Mouse (Mus musculus) Patski (cell line): ENCODE results near the gene Ctnnd1. TPM values are rescaled to one million over a fixed set of nuclear protein-coding genes. Genes with fewer than 3 reads are reported as not detected.

Source experiments
- ATAC-seq: fragments of 100-300 bp; one replicate; pipeline ENCODE4 v1.8.0; 2021
- CTCF ChIA-PET: fragments of 350-600 bp; sonication (Branson Sonifier 250); formaldehyde crosslinking; loops from one replicate; lab custom pipeline; 2022; ENCODE audit warnings: inconsistent platforms; lab: Charles Lee
- POLR2A ChIA-PET: fragments of 350-600 bp; sonication (Branson Sonifier 250); formaldehyde crosslinking; loops from one replicate; lab custom pipeline; 2022; ENCODE audit warnings: antibody characterized with exemption, inconsistent platforms; lab: Charles Lee
- DNase-seq: peaks from one replicate; pipeline ENCODE4 v3.0.0-alpha.2; 2011; ENCODE audit warnings: low read depth, low spot score
- H3K27me3 ChIP-seq: fragments of 371-371 bp; one replicate; pipeline ENCODE4 v1.5.1; 2021
- CTCF ChIP-seq: fragments of 100-300 bp; IDR thresholded peaks from one replicate; pipeline ENCODE4 v1.5.1; 2021
- in situ Hi-C: fragments of 300-500 bp; cut with MboI; formaldehyde crosslinking; loops from 3 replicates; pipeline ENCODE4 v1.11.1; 2018; ENCODE audit warnings: low pct_unique_long_range_greater_than_20kb, mixed read lengths
- polyA plus RNA-seq: library from polyadenylated mRNA; unstranded; gene quantifications from one replicate; pipeline ENCODE4 v1.2.3, GENCODE M21; 2021

Ctnnd1 gene
- polyA plus RNA-seq, 1 experiment from 2014 or later, result 102 TPM

DNA sequence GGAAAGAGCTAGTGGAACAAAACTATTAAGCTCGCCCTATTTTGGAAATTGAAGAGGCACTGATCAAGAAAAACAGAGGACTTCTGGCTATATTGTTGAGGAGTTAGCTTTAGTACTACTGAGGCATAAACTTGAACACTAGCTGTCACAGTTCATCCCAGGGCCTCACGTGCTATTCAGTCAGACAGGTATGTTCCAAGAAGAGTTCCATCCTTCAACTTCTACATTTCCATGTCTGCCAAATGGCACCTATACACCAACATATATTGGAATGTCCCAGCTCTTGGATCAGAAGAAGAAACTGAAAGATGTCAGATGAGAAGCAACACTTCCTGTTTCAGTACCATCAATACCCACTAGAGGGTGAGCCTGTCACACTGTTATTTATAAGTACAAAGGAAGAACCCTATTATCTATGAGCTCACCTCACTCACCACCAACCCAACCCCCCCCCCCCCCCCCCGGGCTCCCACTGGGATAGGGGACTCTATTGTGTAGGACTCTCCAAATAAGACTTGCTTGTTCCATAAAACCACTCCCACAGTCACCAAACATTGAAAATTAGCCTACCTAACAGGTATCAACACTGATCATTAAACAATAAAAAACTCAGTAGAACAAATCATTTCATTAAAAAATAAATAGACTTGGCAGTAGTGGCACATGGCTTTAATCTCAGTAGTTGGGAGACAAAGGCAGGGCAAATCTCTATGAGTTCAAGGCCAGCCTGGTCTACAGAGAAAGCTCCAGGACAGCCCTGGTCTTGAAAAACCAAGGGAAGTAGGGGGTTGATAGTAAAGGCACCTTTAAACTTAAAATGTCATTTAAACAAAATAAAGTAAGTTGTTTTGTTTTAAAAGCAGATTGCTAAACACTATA, 32.7 kb downstream of the Ctnnd1 start:
- peak; percentile 66 for TF ChIP-seq CTCF
- DNase-seq, result no peak
- H3K27me3 ChIP-seq, result no peaks in the 10 kb centered on the region
- POLR2A ChIA-PET, result interaction anchor here (0.6 to 1.6 kb wide), 3 partner anchors 32 to 137 kb away, joined by 3 to 4 read pairs (median 3); partner anchors contain the start of gene Ctnnd1
- CTCF ChIA-PET, result interaction anchor here (0.6 to 5.1 kb wide), 24 partner anchors 8 to 161 kb away, joined by 3 to 77 read pairs (median 4); partner anchors contain the start of gene Ctnnd1
- no peak for ATAC-seq
- in situ Hi-C loops, result loop anchor here (5.0 kb wide), 1 partner anchor 34 kb away; the partner anchor contains the start of gene Ctnnd1

DNA sequence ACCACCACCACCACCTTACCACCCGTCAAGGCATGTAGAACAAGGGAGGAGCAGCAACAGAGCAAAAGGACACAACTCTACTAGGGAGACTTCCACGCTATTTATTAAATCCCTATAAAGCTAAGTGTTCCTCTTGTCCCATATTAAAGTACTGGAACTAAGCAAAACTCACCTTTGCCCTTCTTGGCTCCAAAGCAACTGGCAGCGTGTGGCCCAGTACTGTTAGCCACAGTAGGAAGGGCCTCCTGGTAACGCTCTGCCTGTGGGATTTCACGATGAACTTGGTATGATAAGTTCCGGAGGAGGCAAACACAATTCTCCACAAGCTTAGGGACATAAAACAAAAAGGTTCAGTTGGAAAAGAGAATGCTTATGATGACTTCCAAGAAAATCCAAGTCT, 37.8 kb downstream of the Ctnnd1 start:
- no peak for DNase-seq
- no peak for TF ChIP-seq CTCF
- H3K27me3 ChIP-seq, result no peaks in the 10 kb centered on the region
- in situ Hi-C loops, result no loop called here
- ATAC-seq, result no peak
- ChIA-PET CTCF (no interaction called here), POLR2A (interaction anchor here (0.6 kb wide), 1 partner anchor 99 kb away, joined by 8 read pairs; no protein-coding TSS in a partner anchor)

DNA sequence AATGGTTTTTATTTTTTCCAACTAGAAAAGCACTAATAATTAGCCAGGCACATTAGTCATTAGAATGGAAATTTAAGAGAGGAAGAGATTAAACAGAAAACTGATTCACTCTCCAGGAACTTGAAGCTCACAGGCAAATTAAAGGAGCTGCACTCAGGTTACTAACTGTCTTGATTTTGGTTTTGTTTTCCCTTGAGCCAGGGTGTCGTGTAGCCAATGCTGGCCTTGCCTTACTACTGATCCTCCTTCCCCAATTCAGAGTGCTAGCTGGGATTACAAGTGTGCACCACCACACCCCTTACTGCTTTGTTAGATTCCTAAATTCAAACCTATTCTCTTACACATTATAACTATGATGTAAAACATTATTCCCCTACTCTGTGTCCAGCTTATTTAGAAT, 42.7 kb downstream of the Ctnnd1 start:
- POLR2A ChIA-PET, result interaction anchor here (0.9 to 1.2 kb wide), 2 partner anchors 10 to 17 kb away, joined by 3 read pairs; no protein-coding TSS in a partner anchor
- peak; percentile 46 for DNase-seq
- no peak for TF ChIP-seq CTCF
- CTCF ChIA-PET, result interaction anchor here (1.2 to 1.6 kb wide), 3 partner anchors 10 to 54 kb away, joined by 4 to 5 read pairs (median 5); no protein-coding TSS in a partner anchor
- no peaks in the 10 kb centered on the region for H3K27me3 ChIP-seq
- in situ Hi-C loops, result no loop called here
- ATAC-seq, result peak; percentile 90

DNA sequence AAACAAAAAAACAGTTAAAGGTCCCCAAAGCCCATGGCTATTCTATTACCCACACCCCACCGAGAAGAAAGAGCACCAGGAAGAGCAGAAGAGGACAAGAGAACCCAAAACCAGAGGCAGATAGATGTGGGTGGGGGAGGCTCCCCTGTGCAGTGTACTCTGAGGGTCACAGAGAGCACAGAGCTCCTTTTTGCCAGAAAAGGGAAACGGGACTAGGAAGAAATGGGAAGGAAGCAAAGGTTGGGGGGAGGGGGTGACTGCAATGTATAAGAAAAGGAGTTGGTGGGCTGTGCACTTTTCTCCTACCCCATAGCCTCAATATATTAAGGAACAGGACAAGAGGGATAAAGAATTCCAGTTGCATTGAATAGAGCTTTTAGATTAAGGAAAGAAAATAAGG, 49.6 kb downstream of the Ctnnd1 start:
- POLR2A ChIA-PET, result no interaction called here
- in situ Hi-C loops, result no loop called here

DNA sequence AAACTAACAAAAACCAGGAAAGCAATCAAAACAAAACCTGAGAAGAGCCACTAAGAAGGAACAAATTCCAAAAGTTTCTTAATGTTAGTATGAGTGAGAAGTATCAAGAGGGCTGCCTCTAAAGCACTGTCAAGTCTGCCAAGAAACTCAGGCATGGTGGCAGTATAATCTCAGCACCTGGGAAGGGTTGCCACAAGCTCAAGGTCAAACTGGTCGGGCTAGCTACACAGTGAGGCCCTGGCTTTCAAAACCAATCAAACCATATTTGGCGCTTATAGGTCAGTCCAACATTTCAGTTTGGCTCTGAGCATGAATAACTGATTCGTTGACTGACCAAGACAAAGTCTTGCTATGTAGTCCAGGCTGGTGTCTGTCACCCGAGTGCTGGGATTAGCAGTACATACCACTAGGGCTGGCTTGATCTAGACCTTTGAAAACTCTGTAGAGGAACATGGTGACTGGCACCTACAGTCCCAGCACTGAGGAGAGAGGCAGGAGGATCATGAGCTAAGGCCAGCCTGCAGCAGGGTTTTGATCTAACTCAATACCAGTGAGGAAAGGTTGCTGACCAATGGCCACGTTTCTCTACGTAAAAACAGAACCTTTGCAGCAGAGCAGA, 51.2 kb downstream of the Ctnnd1 start:
- in situ Hi-C loops, result no loop called here
- no peaks in the 10 kb centered on the region for H3K27me3 ChIP-seq
- no peak for TF ChIP-seq CTCF
- CTCF ChIA-PET, result interaction anchor here (1.4 to 1.7 kb wide), 2 partner anchors 17 to 39 kb away, joined by 5 to 6 read pairs; no protein-coding TSS in a partner anchor
- DNase-seq (no peak), ATAC-seq (no peak)
- POLR2A ChIA-PET, result interaction anchor here (0.7 kb wide), 1 partner anchor 12 kb away, joined by 3 read pairs; no protein-coding TSS in a partner anchor

More for the DNA sequence above, 49.6 kb downstream of the Ctnnd1 start:
- H3K27me3 ChIP-seq, result no peaks in the 10 kb centered on the region
- TF ChIP-seq CTCF, result no peak
- no peak for DNase-seq
- CTCF ChIA-PET, result interaction anchor here (1.0 to 1.4 kb wide), 3 partner anchors 16 to 155 kb away, joined by 3 read pairs; no protein-coding TSS in a partner anchor
- no peak for ATAC-seq

DNA sequence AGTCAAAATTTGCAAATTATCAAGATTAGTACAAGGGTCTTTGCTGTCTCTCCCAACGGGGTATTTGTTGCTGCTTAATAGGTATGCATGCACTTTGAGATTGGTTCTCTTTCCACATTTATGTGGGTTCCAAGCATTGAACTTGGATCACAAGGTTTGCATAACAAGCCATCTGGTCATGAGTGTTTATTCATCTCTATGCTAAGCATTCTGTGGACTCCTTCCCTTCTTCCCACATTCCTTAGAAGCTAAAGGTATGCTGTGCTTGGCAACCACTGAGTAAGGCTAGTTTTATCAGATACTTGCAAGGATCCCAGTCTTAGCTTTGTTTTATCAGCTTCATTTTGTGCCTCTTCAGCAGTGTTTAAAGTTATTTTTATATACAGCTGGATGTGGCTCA, 53.4 kb downstream of the Ctnnd1 start:
- H3K27me3 ChIP-seq, result no peaks in the 10 kb centered on the region
- DNase-seq (no peak), ATAC-seq (no peak)
- CTCF ChIA-PET, result interaction anchor here (1.5 to 1.9 kb wide), 2 partner anchors 11 to 15 kb away, joined by 5 to 6 read pairs; no protein-coding TSS in a partner anchor
- no peak for TF ChIP-seq CTCF
- in situ Hi-C loops, result no loop called here
- POLR2A ChIA-PET, result no interaction called here

DNA sequence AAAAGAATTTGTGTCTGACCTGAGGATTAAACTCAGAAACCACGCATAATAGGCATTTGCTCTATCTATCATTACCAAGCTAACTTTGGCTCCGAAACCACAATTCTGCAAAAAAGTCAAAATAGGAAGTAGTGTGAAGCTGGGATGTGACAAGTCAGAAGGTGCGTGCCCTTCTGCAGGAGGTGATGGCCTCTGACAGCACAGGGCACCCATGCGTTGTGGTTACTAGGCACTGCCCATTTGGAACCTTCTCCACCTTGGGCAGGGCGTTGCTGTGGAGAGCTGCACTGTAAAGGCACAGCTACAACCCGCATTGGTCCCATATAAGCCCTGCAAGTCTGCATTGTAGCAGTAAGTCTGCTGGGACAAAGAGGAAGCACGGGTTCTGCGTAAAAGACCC, 57.8 kb downstream of the Ctnnd1 start:
- POLR2A ChIA-PET, result no interaction called here
- no peak for TF ChIP-seq CTCF
- ATAC-seq (no peak), DNase-seq (no peak)
- no peaks in the 10 kb centered on the region for H3K27me3 ChIP-seq
- in situ Hi-C loops, result no loop called here
- CTCF ChIA-PET, result no interaction called here

DNA sequence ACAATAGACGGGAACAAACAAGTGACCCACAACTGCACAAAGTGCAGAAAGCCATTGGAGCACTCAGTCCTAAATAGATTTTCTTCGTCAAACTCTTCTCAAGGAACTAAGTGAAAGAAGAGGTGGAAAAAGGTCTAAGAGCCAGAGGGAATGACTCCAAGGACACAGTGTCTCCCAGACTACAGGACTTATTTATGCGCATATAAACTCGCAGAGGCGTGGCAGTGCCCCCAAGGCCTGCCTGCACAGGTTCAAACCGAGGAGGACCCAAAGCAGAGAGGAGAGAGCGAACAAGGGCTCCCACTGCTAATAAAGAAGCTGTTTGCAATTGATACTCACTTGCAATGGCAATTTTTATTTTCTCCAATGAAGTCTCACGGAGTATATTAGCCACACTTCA, 64.9 kb downstream of the Ctnnd1 start:
- ChIA-PET CTCF (no interaction called here), POLR2A (interaction anchor here (0.6 kb wide), 1 partner anchor 13 kb away, joined by 3 read pairs; no protein-coding TSS in a partner anchor)
- in situ Hi-C loops, result no loop called here
- ATAC-seq (no peak), DNase-seq (no peak)
- TF ChIP-seq CTCF, result no peak
- H3K27me3 ChIP-seq, result no peaks in the 10 kb centered on the region

DNA sequence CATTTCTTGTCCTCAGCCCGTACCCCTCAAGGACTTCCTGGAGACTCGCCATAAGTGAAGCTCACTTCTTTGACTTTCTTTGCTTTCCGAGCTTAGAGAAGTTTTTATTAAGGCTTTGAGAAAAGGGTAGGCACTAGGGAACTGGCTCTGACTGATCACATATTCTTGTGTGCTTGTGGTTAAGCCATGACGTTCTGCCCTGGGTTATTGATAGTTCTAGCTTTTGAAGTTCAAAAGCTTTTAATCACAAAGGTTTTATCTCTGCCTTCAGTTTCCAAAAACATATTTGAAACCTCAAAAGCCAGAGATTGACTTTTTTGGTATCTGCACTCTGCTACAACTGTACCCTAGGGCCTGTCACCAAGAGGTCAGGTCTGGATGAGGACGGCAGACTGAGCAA, 68.3 kb downstream of the Ctnnd1 start:
- in situ Hi-C loops, result no loop called here
- TF ChIP-seq CTCF, result no peak
- ChIA-PET CTCF (interaction anchor here (0.7 to 2.8 kb wide), 14 partner anchors 9 to 129 kb away, joined by 3 to 8 read pairs (median 4); no protein-coding TSS in a partner anchor), POLR2A (no interaction called here)
- no peaks in the 10 kb centered on the region for H3K27me3 ChIP-seq
- DNase-seq (no peak), ATAC-seq (no peak)

DNA sequence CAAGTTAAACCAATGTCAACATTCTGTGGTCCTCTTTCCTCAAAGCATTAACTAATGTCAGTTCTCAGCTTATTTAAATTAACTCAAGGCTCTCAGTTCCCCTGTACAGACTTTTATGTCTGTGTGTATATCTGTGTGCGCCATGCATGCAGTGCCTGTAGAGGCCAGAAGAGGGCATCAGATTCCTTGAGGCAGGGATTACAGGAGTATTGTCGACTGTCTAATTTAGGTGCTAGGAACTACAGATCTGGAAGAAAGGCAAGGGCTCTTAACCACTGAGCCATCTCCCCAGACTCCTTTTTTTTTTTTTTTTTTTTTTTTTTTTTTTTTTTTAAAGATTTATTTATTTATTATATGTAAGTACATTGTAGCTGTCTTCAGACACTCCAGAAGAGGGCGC, 69.4 kb downstream of the Ctnnd1 start:
- POLR2A ChIA-PET, result no interaction called here
- no peak for DNase-seq

More for the DNA sequence above, 69.4 kb downstream of the Ctnnd1 start:
- no peak for ATAC-seq
- no peaks in the 10 kb centered on the region for H3K27me3 ChIP-seq
- CTCF ChIA-PET, result interaction anchor here (0.6 to 1.9 kb wide), 10 partner anchors 11 to 103 kb away, joined by 3 to 8 read pairs (median 4); no protein-coding TSS in a partner anchor
- peak; percentile 73 for TF ChIP-seq CTCF
- in situ Hi-C loops, result no loop called here
